Mouse (Mus musculus) limb, embryonic 15.5 days (tissue): ENCODE data around the gene Lrrc17. TPM values are rescaled to one million over a fixed set of nuclear protein-coding genes. Genes with fewer than 3 reads are reported as not detected.
A peak's percentile ranks its signal among the peaks of the same experiment; 100 is the strongest.

Experiments
- ATAC-seq: fragments of 200-750 bp; cut with Nextera tagmentation; 2 replicates; pipeline ENCODE4 v1.8.0; 2017; ENCODE audit warnings: low read depth, moderate TSS enrichment; ENCODE audit not compliant: insufficient number of reproducible peaks, low FRiP score, low TSS enrichment
- H3K27ac ChIP-seq: fragments of 300-500 bp; sonication (generic); 2 replicates; pipeline ENCODE4 v1.5.1; 2015; ENCODE audit warnings: moderate library complexity, mild to moderate bottlenecking, inconsistent platforms
- H3K27me3 ChIP-seq: fragments of 300-500 bp; sonication (generic); 2 replicates; pipeline ENCODE4 v1.6.1; 2015; ENCODE audit warnings: inconsistent platforms
- H3K36me3 ChIP-seq: fragments of 300-500 bp; sonication (generic); 2 replicates; pipeline ENCODE4 v1.6.1; 2015; ENCODE audit warnings: inconsistent platforms
- H3K4me1 ChIP-seq: fragments of 300-500 bp; sonication (generic); 2 replicates; pipeline ENCODE4 v1.6.1; 2015; ENCODE audit warnings: inconsistent platforms
- H3K4me2 ChIP-seq: fragments of 300-500 bp; sonication (generic); 2 replicates; pipeline ENCODE4 v1.6.1; 2015; ENCODE audit warnings: mild to moderate bottlenecking, inconsistent platforms
- H3K4me3 ChIP-seq: fragments of 300-500 bp; sonication (generic); 2 replicates; pipeline ENCODE4 v1.5.1; 2015; ENCODE audit warnings: mild to moderate bottlenecking, inconsistent platforms
- H3K9ac ChIP-seq: fragments of 300-500 bp; sonication (generic); 2 replicates; pipeline ENCODE4 v1.6.1; 2015; ENCODE audit warnings: inconsistent platforms
- H3K9me3 ChIP-seq: fragments of 300-500 bp; sonication (generic); 2 replicates; pipeline ENCODE4 v1.6.1; 2016; ENCODE audit warnings: inconsistent platforms
- WGBS: fragments of 180-500 bp; shearing (Covaris S2); methylation state at CpG from one replicate; pipeline ENCODE4 v1.1.7; 2015; 5-methylcytosine and 5-hydroxymethylcytosine counted together
- polyA plus RNA-seq: library from polyadenylated mRNA; unstranded; fragments of >200 nt; fragmentation: Nextera tagmentation; extraction: Ambion mirVana; gene quantifications from 2 replicates; pipeline ENCODE4 v1.2.1, GENCODE M21; 2015

Gene Lrrc17
- polyA plus RNA-seq, 1 experiment from 2014 or later: 106 TPM

DNA sequence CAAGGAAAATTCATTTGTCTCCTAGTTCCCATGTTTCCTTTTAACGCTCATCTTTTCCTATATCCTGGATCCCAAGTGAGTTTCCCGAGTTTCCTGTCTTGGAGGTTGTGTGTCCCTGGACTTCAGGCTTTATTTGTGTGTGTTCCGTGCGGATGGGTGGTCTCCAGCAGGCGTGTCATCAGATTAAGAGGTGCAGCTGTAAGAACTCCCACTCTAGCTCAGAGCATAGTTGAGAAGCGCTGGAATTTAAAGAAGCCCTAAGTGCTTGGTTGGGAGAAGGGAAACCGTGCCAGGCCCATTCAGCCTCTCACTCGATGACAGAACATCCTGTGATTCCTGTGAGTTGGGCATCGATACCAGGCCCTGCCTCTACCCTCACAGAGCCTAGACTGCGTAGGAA, 30.0 kb upstream of the Lrrc17 start:
- no peak overlapping the region for H3K4me3 ChIP-seq
- no peak overlapping the region for H3K9ac ChIP-seq
- H3K9me3 ChIP-seq: no peaks in the 10 kb centered on the region
- no peaks in the 10 kb centered on the region for H3K27me3 ChIP-seq
- no peak for ATAC-seq
- 0 out of 2 replicates have a peak overlapping the region, but pooled peaks have one; percentile 27 for H3K27ac ChIP-seq
- WGBS: 58% methylated on average over 10 of the region's 10 CpGs
- no peak overlapping the region for H3K4me2 ChIP-seq
- H3K4me1 ChIP-seq: peaks cover 4% of the 10 kb centered on the region
- H3K36me3 ChIP-seq: no peaks in the 10 kb centered on the region

- Histone ChIP-seq H3K36me3 (no peaks in the 10 kb centered on the region), H3K9ac (no peak overlapping the region), H3K27ac (no peak overlapping the region), H3K4me1 (peaks cover 6% of the 10 kb centered on the region), H3K4me3 (no peak overlapping the region), H3K27me3 (no peaks in the 10 kb centered on the region), H3K4me2 (no peak overlapping the region), H3K9me3 (no peaks in the 10 kb centered on the region)
- 84% methylated on average over 2 of the region's 2 CpGs for WGBS
- ATAC-seq: no peak
Observed at GRCm38 (mm10) chr5:21517562-21517961, 25.8 kb upstream of the Lrrc17 start.

- no peaks in the 10 kb centered on the region for H3K27me3 ChIP-seq
- 64% methylated on average over 4 of the region's 4 CpGs for WGBS
- ATAC-seq: no peak
Observed at GRCm38 (mm10) chr5:21518207-21518606, 25.2 kb upstream of the Lrrc17 start.

DNA sequence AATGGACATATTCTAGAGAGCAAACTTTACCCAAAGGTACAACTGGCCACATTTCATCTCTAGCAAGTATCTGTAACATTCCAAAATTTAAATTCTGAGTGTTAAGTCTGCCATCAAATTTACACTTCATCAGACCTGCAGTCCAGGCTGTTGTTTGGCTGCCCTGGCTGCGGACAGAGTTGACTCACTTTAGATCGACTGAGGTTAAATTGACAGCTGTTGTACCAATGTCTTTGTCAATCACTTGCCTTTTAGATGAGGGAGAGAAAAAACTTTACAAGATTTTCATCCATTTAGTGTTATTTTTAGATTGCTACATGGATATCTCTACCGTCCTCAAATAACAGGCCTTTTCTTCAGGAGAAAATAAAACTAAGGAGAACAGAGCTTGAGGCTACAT, 24.2 kb upstream of the Lrrc17 start:
- ATAC-seq: no peak
- Histone ChIP-seq H3K27me3 (no peaks in the 10 kb centered on the region), H3K4me3 (no peak overlapping the region), H3K36me3 (no peaks in the 10 kb centered on the region), H3K27ac (no peak overlapping the region), H3K9me3 (no peaks in the 10 kb centered on the region), H3K9ac (no peak overlapping the region), H3K4me2 (no peak overlapping the region), H3K4me1 (0 out of 2 replicates have a peak, but pooled peaks cover 2% of the 10 kb centered on the region)
- 54% methylated on average over 3 of the region's 3 CpGs for WGBS

More at GRCm38 (mm10) chr5:21518207-21518606, 25.2 kb upstream of the Lrrc17 start:
- Histone ChIP-seq H3K36me3 (no peaks in the 10 kb centered on the region), H3K4me1 (peaks cover 2% of the 10 kb centered on the region; the same call in 1 of the 2 replicates), H3K9ac (no peak overlapping the region), H3K27ac (no peak overlapping the region), H3K4me3 (no peak overlapping the region), H3K4me2 (no peak overlapping the region), H3K9me3 (no peaks in the 10 kb centered on the region)

DNA sequence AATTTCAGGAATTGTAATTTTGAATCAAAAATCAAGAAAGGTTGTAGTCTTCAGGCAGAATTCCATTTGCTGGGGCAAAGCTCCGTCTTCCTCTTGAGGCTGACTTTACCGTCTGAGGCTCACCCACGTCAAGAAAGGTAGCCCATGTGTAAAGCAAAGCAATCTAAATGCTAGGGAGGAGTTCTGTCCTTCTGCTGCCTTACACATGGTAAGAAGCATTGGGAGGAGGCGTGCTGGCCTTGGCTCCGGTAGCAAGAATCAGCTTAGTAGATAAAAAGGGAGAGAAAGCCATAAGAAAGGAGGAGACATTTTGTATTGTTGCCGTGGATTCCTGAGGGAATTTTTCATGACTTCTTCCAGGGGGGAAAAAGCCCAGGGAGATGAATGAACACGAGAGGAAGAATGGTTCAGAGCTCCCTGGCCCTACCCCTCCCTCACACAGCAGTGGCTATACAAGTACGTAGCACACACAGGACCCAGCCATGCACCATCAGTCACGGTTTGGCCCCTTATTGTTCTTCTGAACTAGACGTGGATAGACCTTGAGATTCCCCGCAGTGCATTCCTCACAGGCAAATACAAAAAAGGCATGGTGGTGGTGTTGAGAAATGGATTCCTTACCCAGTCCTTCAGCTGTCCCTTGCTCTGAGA, 16.4 kb upstream of the Lrrc17 start:
- H3K27ac ChIP-seq: no peak overlapping the region
- H3K9me3 ChIP-seq: no peaks in the 10 kb centered on the region
- no peaks in the 10 kb centered on the region for H3K36me3 ChIP-seq
- no peak overlapping the region for H3K4me3 ChIP-seq
- H3K4me1 ChIP-seq: no peaks in the 10 kb centered on the region
- no peak overlapping the region for H3K9ac ChIP-seq
- 82% methylated on average over 11 of the region's 11 CpGs for whole genome bisulfite sequencing
- no peak overlapping the region for H3K4me2 ChIP-seq
- no peak for ATAC-seq
- no peaks in the 10 kb centered on the region for H3K27me3 ChIP-seq

GRCm38 (mm10) chr5:21527488-21527911, 15.9 kb upstream of the Lrrc17 start:
- Histone ChIP-seq H3K9me3 (no peaks in the 10 kb centered on the region), H3K27me3 (no peaks in the 10 kb centered on the region), H3K4me3 (no peak overlapping the region), H3K9ac (no peak overlapping the region), H3K4me2 (no peak overlapping the region), H3K4me1 (no peaks in the 10 kb centered on the region), H3K27ac (no peak overlapping the region), H3K36me3 (no peaks in the 10 kb centered on the region)
- ATAC-seq: no peak
- 73% methylated on average over 4 of the region's 4 CpGs for WGBS

DNA sequence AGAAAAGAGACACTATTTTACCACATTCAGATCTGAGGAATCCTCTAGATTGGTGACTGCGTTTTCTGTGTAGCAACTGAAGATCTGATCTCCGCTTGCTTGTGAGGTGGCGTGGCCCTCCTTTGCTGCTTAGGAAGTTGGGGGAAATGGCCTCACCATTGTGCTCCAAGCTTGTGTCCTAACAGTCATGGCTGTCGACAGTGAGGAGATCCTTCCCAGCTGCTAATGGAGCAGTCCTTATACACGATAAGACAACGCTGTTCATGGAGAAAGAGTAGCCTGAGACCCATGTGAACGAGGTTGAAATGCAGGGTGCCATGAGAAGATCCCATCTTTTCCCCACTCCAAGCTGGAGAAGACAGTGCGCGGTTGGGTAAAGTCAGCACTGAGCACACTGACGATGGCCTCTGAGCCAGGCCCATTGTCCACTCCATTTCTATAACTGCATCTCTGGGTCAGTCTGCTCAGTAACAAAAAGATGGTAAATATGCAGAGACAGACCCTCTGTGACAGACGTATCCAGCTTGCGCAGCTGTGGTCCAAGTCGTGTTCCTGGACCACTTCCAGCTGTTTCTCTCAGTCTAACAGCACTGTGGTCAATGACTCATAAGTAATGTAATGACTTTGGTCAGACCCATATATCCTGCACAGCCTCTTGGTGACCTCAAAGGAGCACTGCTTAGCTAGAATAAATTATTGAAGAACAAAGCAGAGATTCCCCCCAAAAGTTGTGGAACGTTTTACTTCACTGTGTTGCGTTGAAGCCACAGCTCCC, 15.1 kb upstream of the Lrrc17 start:
- H3K4me3 ChIP-seq: no peak overlapping the region
- no peak for ATAC-seq
- WGBS: 82% methylated on average over 15 of the region's 15 CpGs
- H3K4me1 ChIP-seq: no peaks in the 10 kb centered on the region
- H3K4me2 ChIP-seq: no peak overlapping the region
- no peak overlapping the region for H3K9ac ChIP-seq
- no peaks in the 10 kb centered on the region for H3K36me3 ChIP-seq
- H3K27ac ChIP-seq: no peak overlapping the region
- H3K9me3 ChIP-seq: no peaks in the 10 kb centered on the region
- H3K27me3 ChIP-seq: no peaks in the 10 kb centered on the region

- Histone ChIP-seq H3K4me3 (no peak overlapping the region), H3K27me3 (no peaks in the 10 kb centered on the region), H3K9ac (no peak overlapping the region), H3K27ac (no peak overlapping the region), H3K9me3 (no peaks in the 10 kb centered on the region), H3K36me3 (no peaks in the 10 kb centered on the region), H3K4me1 (no peaks in the 10 kb centered on the region), H3K4me2 (no peak overlapping the region)
- WGBS: 84% methylated on average over 8 of the region's 8 CpGs
- no peak for ATAC-seq
Observed at GRCm38 (mm10) chr5:21529110-21529720, 14.1 kb upstream of the Lrrc17 start.

DNA sequence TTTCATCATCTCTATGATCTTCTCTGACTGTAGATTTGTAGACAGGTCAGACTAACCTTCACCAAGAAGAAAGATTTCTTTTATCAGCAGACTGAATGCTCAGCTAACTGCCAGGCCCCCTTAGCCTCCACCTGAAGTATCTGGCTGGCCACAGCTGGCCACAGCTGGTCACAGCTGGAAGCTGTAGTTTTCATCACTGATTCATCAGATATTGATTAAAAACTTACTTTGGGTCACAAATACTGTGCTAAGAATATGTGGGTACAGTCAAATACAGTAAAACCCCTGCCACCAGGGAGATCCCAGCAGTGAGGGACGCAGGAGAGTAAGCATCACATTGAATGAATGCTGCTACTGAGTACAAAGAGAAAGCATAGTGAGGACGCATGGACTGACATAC, 11.2 kb upstream of the Lrrc17 start:
- WGBS: 87% methylated on average over 2 of the region's 2 CpGs
- ATAC-seq: no peak
- Histone ChIP-seq H3K4me3 (no peak overlapping the region), H3K27me3 (no peaks in the 10 kb centered on the region), H3K9me3 (no peaks in the 10 kb centered on the region), H3K9ac (no peak overlapping the region), H3K4me1 (no peaks in the 10 kb centered on the region), H3K27ac (no peak overlapping the region), H3K36me3 (no peaks in the 10 kb centered on the region), H3K4me2 (no peak overlapping the region)

DNA sequence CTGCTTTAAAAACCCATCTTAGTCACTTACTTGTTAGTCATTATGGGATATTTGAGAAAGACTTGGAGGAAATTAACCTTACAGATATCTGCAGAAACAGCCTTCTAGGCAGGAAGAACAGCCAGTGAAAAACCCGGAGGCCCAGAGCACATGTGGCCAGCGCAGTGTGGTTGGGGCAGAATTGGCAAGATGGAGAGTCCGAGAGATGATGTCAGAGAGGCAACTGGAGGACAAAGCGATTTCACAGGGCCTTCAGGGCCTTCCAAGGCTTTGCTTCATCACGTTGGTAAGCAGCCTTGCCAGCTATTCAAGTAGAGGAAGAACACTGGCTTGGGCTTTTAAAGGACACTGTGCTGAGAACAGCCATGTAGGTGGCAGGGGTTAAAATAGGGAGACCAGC, 10.4 kb upstream of the Lrrc17 start:
- no peaks in the 10 kb centered on the region for H3K36me3 ChIP-seq
- no peaks in the 10 kb centered on the region for H3K4me1 ChIP-seq
- H3K4me2 ChIP-seq: no peak overlapping the region
- no peaks in the 10 kb centered on the region for H3K9me3 ChIP-seq
- 60% methylated on average over 5 of the region's 5 CpGs for WGBS
- no peak overlapping the region for H3K9ac ChIP-seq
- ATAC-seq: no peak
- no peak overlapping the region for H3K27ac ChIP-seq
- H3K4me3 ChIP-seq: no peak overlapping the region
- no peaks in the 10 kb centered on the region for H3K27me3 ChIP-seq

DNA sequence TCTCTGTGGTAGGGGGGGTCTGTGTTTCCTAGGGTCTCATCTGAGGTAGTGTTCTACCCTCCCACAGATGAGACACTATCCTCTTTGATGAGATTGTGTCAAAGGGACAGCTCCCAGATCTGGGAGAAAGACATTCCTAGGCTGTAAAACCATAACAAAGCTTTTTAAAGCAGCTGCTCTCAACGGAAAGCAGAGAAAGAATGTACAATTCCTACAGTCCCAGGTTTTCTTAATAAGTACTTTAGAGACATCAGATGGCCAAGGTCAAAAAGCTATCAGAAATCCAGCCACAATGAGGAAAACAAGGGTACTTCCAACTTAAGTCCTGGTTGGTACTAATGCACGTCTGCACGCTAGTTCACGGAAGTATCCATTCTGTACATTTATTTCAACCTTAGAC, 1.1 kb upstream of the Lrrc17 start:
- Histone ChIP-seq H3K27me3 (no peaks in the 10 kb centered on the region), H3K27ac (no peak overlapping the region)

DNA sequence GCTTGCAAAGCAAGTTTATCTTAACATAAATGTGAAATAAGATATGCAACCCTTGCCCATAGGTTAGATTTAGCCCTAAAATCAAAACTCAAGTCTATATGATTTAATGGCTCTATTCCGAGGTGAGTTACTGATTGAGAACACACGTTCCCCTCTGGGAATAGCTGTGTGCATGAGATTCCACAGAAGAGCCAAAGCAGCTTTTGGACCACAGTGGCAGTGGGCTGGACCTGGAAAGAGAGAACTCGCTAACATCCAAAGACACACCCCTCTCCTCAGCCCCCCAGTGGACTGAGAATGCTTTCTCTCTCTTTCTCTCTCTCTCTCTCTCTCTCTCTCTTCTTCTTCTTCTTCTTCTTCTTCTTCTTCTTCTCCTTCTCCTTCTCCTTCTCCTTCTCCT, 1.5 kb downstream of the Lrrc17 start:
- Histone ChIP-seq H3K27me3 (no peaks in the 10 kb centered on the region), H3K27ac (peak overlapping the region; percentile 89), H3K4me2 (peak overlapping the region; percentile 42), H3K9me3 (no peaks in the 10 kb centered on the region), H3K4me3 (peak overlapping the region; percentile 46), H3K36me3 (peaks cover 3% of the 10 kb centered on the region; the same call in 1 of the 2 replicates), H3K9ac (peak overlapping the region; percentile 12; the same call in 1 of the 2 replicates), H3K4me1 (peaks cover 17% of the 10 kb centered on the region)
- 15% methylated on average over 3 of the region's 3 CpGs for whole genome bisulfite sequencing
- no peak for ATAC-seq

More for the DNA sequence above, 1.1 kb upstream of the Lrrc17 start:
- Histone ChIP-seq H3K4me2 (no peak overlapping the region), H3K9me3 (no peaks in the 10 kb centered on the region), H3K4me3 (no peak overlapping the region), H3K36me3 (no peaks in the 10 kb centered on the region), H3K9ac (no peak overlapping the region), H3K4me1 (peaks cover 14% of the 10 kb centered on the region)
- 64% methylated on average over 4 of the region's 4 CpGs for WGBS
- no peak for ATAC-seq
